Comparison of ENCODE assay signal across 13 mouse cellular contexts in genomic region chrX:106385304-106385703, GRCm38 (mm10).
A peak's percentile ranks its signal among the peaks of the same experiment; 100 is the strongest.
DNase-seq lines count a peak whose midpoint lies in the region; ATAC-seq and TF ChIP-seq lines count a peak whose summit lies in the region.
"Had no signal": no experiment of that assay in that cellular context is flagged by ENCODE, and none has a peak within 500 bp of the region (broad histone marks: within the 10 kb centered on the region; RNA-seq: fewer than 3 reads in every experiment).

No protein-coding gene starts in this region.

- no peaks in the 10 kb centered on the region for H3K4me1 ChIP-seq in hindbrain, postnatal 0 days (ENCODE audit: insufficient read depth, low read length)
- H3K4me1 ChIP-seq in hindbrain, embryonic 13.5 days (replicated peaks): no peaks in the 10 kb centered on the region
- no peaks in the 10 kb centered on the region for H3K4me1 ChIP-seq in lung, embryonic 14.5 days (ENCODE audit: insufficient read depth)
- H3K4me1 ChIP-seq: hindbrain, embryonic 15.5 days; limb, embryonic 12.5 days had no signal

- H3K27me3 ChIP-seq in hindbrain, postnatal 0 days (ENCODE audit: insufficient read depth, low read length): no peaks in the 10 kb centered on the region
- no peaks in the 10 kb centered on the region for H3K27me3 ChIP-seq in hindbrain, embryonic 13.5 days
- H3K27me3 ChIP-seq in lung, embryonic 14.5 days (ENCODE audit: insufficient read depth, low read length): no peaks in the 10 kb centered on the region
- H3K27me3 ChIP-seq: hindbrain, embryonic 15.5 days; limb, embryonic 12.5 days had no signal

- H3K9ac ChIP-seq in hindbrain, postnatal 0 days (replicated peaks; ENCODE audit: low read length): no peak overlapping the region
- H3K9ac ChIP-seq in hindbrain, embryonic 13.5 days: no peak overlapping the region
- H3K9ac ChIP-seq in lung, embryonic 14.5 days: no peak overlapping the region
- H3K9ac ChIP-seq: hindbrain, embryonic 15.5 days; limb, embryonic 12.5 days had no signal

- 0 out of 2 replicates have a peak, but pooled peaks have one; percentile 23 for TF ChIP-seq CTCF in hindbrain, postnatal 0 days (IDR thresholded peaks at IDR 0.05; ENCODE audit: low read depth)
- no peak; the same call in 1 of the 2 replicates for TF ChIP-seq CTCF in lung, embryonic 14.5 days (IDR thresholded peaks at IDR 0.05; ENCODE audit: low read depth)

- no peaks in the 10 kb centered on the region for H3K36me3 ChIP-seq in hindbrain, postnatal 0 days (ENCODE audit: insufficient read depth, low read length)
- no peaks in the 10 kb centered on the region for H3K36me3 ChIP-seq in hindbrain, embryonic 13.5 days
- no peaks in the 10 kb centered on the region for H3K36me3 ChIP-seq in lung, embryonic 14.5 days (ENCODE audit: insufficient read depth)
- H3K36me3 ChIP-seq: hindbrain, embryonic 15.5 days; limb, embryonic 12.5 days had no signal

- no peak overlapping the region for H3K4me2 ChIP-seq in hindbrain, postnatal 0 days (ENCODE audit: low read depth, low read length)
- H3K4me2 ChIP-seq in hindbrain, embryonic 13.5 days: no peak overlapping the region
- H3K4me2 ChIP-seq in lung, embryonic 14.5 days: no peak overlapping the region
- H3K4me2 ChIP-seq: hindbrain, embryonic 15.5 days; limb, embryonic 12.5 days had no signal

- no peak overlapping the region for H3K4me3 ChIP-seq in hindbrain, postnatal 0 days (ENCODE audit: low read length)
- H3K4me3 ChIP-seq in hindbrain, embryonic 13.5 days: no peak overlapping the region
- no peak overlapping the region for H3K4me3 ChIP-seq in lung, embryonic 14.5 days (ENCODE audit: low read depth, low read length)
- H3K4me3 ChIP-seq: hindbrain, embryonic 15.5 days; limb, embryonic 12.5 days had no signal

- DNase-seq in hindbrain, postnatal 0 days (ENCODE audit: low spot score): peak; percentile 13
- DNase-seq in lung, embryonic 14.5 days: peak; percentile 21
- DNase-seq in lung, postnatal 10 days: no peak
- DNase-seq in Muller cell, postnatal 12 days (ENCODE audit: inconsistent ontology term): peak; percentile 50
- DNase-seq in retina, postnatal 1 day: peak; percentile 3
- no peak for DNase-seq in urinary bladder, adult 18-20 months (ENCODE audit: low spot score in 2 of 2)
- DNase-seq in natural killer cell, adult 2 months (ENCODE audit: low spot score in 2 of 2): no peak
- DNase-seq: adrenal gland, postnatal 25 days; lung, adult 18-20 months; thymus, postnatal 14 days had no signal

- no peak for ATAC-seq in hindbrain, postnatal 0 days
- no peak for ATAC-seq in hindbrain, embryonic 13.5 days (ENCODE audit: low FRiP score)
- no peak for ATAC-seq in lung, embryonic 14.5 days (ENCODE audit: insufficient read depth)

- H3K27ac ChIP-seq in hindbrain, postnatal 0 days: no peak overlapping the region
- H3K27ac ChIP-seq in hindbrain, embryonic 13.5 days: no peak overlapping the region
- H3K27ac ChIP-seq in lung, embryonic 14.5 days (ENCODE audit: low read depth): no peak overlapping the region
- H3K27ac ChIP-seq: hindbrain, embryonic 15.5 days; limb, embryonic 12.5 days had no signal

- H3K9me3 ChIP-seq in hindbrain, postnatal 0 days (ENCODE audit: low read length): no peaks in the 10 kb centered on the region
- H3K9me3 ChIP-seq in hindbrain, embryonic 13.5 days: no peaks in the 10 kb centered on the region
- no peaks in the 10 kb centered on the region for H3K9me3 ChIP-seq in lung, embryonic 14.5 days (ENCODE audit: low read depth, low read length)
- H3K9me3 ChIP-seq: hindbrain, embryonic 15.5 days; limb, embryonic 12.5 days had no signal

Comparison
In these comparisons a context has a peak if more than half of its experiments do, and no peak if none do; other contexts are left out.
1. DNase-seq: peak in hindbrain, postnatal 0 days (single experiment), lung, embryonic 14.5 days (single experiment), Muller cell, postnatal 12 days (single experiment) and retina, postnatal 1 day (single experiment); none in lung, postnatal 10 days (single experiment), urinary bladder, adult 18-20 months (0 of 2) and natural killer cell, adult 2 months (0 of 2).